Mouse (Mus musculus) adrenal gland, adult (tissue): ENCODE measurements around the gene Plxna4.
A peak's percentile ranks its signal among the peaks of the same experiment; 100 is the strongest.

Source experiments
- DNase-seq, 2 experiments: peaks; one replicate each; pipeline ENCODE4 v3.0.0; 2022 to 2023; ENCODE audit warnings: low spot score in 1 of 2; ENCODE audit not compliant: inconsistent age in 2 of 2

The Plxna4 gene

GRCm38 (mm10) chr6:32184402-32184985 lies 403.5 kb downstream of the Plxna4 start:
- DNase-seq: no peak

- no peak for DNase-seq
Measured at GRCm38 (mm10) chr6:32183651-32184185, 404.3 kb downstream of the Plxna4 start.

- no peak for DNase-seq
Measured at GRCm38 (mm10) chr6:32180012-32180358, 408.0 kb downstream of the Plxna4 start.

GRCm38 (mm10) chr6:32179346-32180011 lies 408.5 kb downstream of the Plxna4 start:
- DNase-seq: peak in 1 of 2 experiments; percentile 10

GRCm38 (mm10) chr6:32177905-32178304 lies 410.1 kb downstream of the Plxna4 start:
- no peak for DNase-seq

- peak; percentile 39 to 82 for DNase-seq
Measured at GRCm38 (mm10) chr6:32167725-32168124, 420.3 kb downstream of the Plxna4 start.

- DNase-seq: no peak
Measured at GRCm38 (mm10) chr6:32160370-32160769, 427.6 kb downstream of the Plxna4 start.

- DNase-seq: no peak
Measured at GRCm38 (mm10) chr6:32159931-32160330, 428.1 kb downstream of the Plxna4 start.

GRCm38 (mm10) chr6:32158347-32158746 lies 429.6 kb downstream of the Plxna4 start:
- DNase-seq: no peak

GRCm38 (mm10) chr6:32153170-32153569 lies 434.8 kb downstream of the Plxna4 start:
- no peak for DNase-seq

- DNase-seq: no peak
Measured at GRCm38 (mm10) chr6:32150836-32151235, 437.2 kb downstream of the Plxna4 start.

GRCm38 (mm10) chr6:32144771-32145170 lies 443.2 kb downstream of the Plxna4 start:
- no peak for DNase-seq

GRCm38 (mm10) chr6:32139537-32139936 lies 448.5 kb downstream of the Plxna4 start:
- no peak for DNase-seq

- no peak for DNase-seq
Measured at GRCm38 (mm10) chr6:32126914-32127313, 461.1 kb downstream of the Plxna4 start.

GRCm38 (mm10) chr6:32122584-32123265 lies 465.3 kb downstream of the Plxna4 start:
- DNase-seq: no peak

- DNase-seq: no peak
Measured at GRCm38 (mm10) chr6:32120931-32121330, 467.1 kb downstream of the Plxna4 start.

GRCm38 (mm10) chr6:32109207-32109606 lies 478.8 kb downstream of the Plxna4 start:
- DNase-seq: no peak

- no peak for DNase-seq
Measured at GRCm38 (mm10) chr6:32105547-32106275, 482.3 kb downstream of the Plxna4 start.
